In genomic region chr11:68956107-68956506, GRCm38 (mm10) we compare ENCODE assay signal across 8 mouse cellular contexts. TPM values are rescaled to one million over a fixed set of nuclear protein-coding genes. Genes with fewer than 3 reads are reported as not detected.
DNase-seq lines count a peak whose midpoint lies in the region; ATAC-seq and TF ChIP-seq lines count a peak whose summit lies in the region.

No protein-coding gene starts in this region.

- DNase-seq in ES-E14 (ENCODE audit: low read depth, low spot score) = no peak
- peak; percentile 98 for DNase-seq in heart, adult 11 months
- DNase-seq in limb, embryonic 14.5 days (ENCODE audit: low spot score) = no peak
- DNase-seq in embryo, embryonic 10 days (ENCODE audit: low spot score) = no peak
- no peak for DNase-seq in ovary, postnatal 36 days (ENCODE audit: low spot score)
- no peak for DNase-seq in retina, embryonic 14.5 days (ENCODE audit: low spot score)
- no peak for DNase-seq in urinary bladder, postnatal 10 days (ENCODE audit: low spot score)

- in situ Hi-C loops in ES-E14 (cut with MboI; ENCODE audit: low sequenced_read_pairs in 2 of 2, unreplicated experiment in 2 of 2) = no loop called here

- H3K36me3 ChIP-seq in ES-E14 (ENCODE audit: control insufficient read depth, insufficient read depth, low read length, poor library complexity, severe bottlenecking) = no peaks in the 10 kb centered on the region; the same call in 1 of the 2 replicates
- no peaks in the 10 kb centered on the region for H3K36me3 ChIP-seq in hindbrain, embryonic 16.5 days (ENCODE audit: control insufficient read depth, insufficient read depth, low read length)
- H3K36me3 ChIP-seq in limb, embryonic 14.5 days (ENCODE audit: control insufficient read depth, insufficient read depth, low read length) = no peaks in the 10 kb centered on the region

- no peak for ATAC-seq in hindbrain, embryonic 16.5 days
- no peak for ATAC-seq in limb, embryonic 14.5 days (ENCODE audit: low FRiP score, low read depth)

- peaks cover 3 to 17% of the 10 kb centered on the region in 2 experiments; a peak in 3 of 4 replicates for H3K4me1 ChIP-seq in ES-E14 (ENCODE audit: control insufficient read depth in 2 of 2, insufficient read depth in 2 of 2, low read length in 2 of 2, poor library complexity in 1 of 2)
- H3K4me1 ChIP-seq in hindbrain, embryonic 16.5 days (ENCODE audit: control insufficient read depth, insufficient read depth, low read depth, low read length) = peaks cover 11% of the 10 kb centered on the region
- H3K4me1 ChIP-seq in limb, embryonic 14.5 days (ENCODE audit: control insufficient read depth, insufficient read depth, low read length) = peaks cover 11% of the 10 kb centered on the region; the same call in 1 of the 2 replicates

- 0 out of 4 replicates have a peak overlapping the region, but pooled peaks have one; percentile 37 to 61 for H3K4me3 ChIP-seq in ES-E14 (ENCODE audit: insufficient read depth in 1 of 2, low read depth in 1 of 2, low read length in 2 of 2, poor library complexity in 1 of 2, severe bottlenecking in 1 of 2)
- H3K4me3 ChIP-seq in hindbrain, embryonic 16.5 days (ENCODE audit: low read length) = no peak overlapping the region
- no peak overlapping the region for H3K4me3 ChIP-seq in limb, embryonic 14.5 days (replicated peaks; ENCODE audit: low read length)

- H3K27ac ChIP-seq in ES-E14 (ENCODE audit: insufficient read depth, low read depth, low read length, poor library complexity, severe bottlenecking) = no peak overlapping the region
- H3K27ac ChIP-seq in hindbrain, embryonic 16.5 days (ENCODE audit: low read depth, low read length) = peak overlapping the region; percentile 16; the same call in 1 of the 2 replicates
- no peak overlapping the region for H3K27ac ChIP-seq in limb, embryonic 14.5 days (replicated peaks; ENCODE audit: low read depth, low read length)

- peaks cover 23% of the 10 kb centered on the region for H3K27me3 ChIP-seq in hindbrain, embryonic 16.5 days (replicated peaks; ENCODE audit: control insufficient read depth, insufficient read depth, low read length)
- peaks cover 19% of the 10 kb centered on the region for H3K27me3 ChIP-seq in limb, embryonic 14.5 days (ENCODE audit: control insufficient read depth, insufficient read depth, low read length)

- peak overlapping the region; percentile 41; the same call in 1 of the 2 replicates for H3K9ac ChIP-seq in ES-E14 (ENCODE audit: insufficient read depth, low read depth, low read length, poor library complexity, severe bottlenecking)
- no peak overlapping the region for H3K9ac ChIP-seq in hindbrain, embryonic 16.5 days (ENCODE audit: low read depth, low read length)
- no peak overlapping the region for H3K9ac ChIP-seq in limb, embryonic 14.5 days (ENCODE audit: low read depth, low read length, severe bottlenecking)

- H3K4me2 ChIP-seq in hindbrain, embryonic 16.5 days (ENCODE audit: low read length) = no peak overlapping the region
- H3K4me2 ChIP-seq in limb, embryonic 14.5 days (replicated peaks; ENCODE audit: low read depth, low read length, severe bottlenecking) = 0 out of 2 replicates have a peak overlapping the region, but pooled peaks have one; percentile 4

- H3K9me3 ChIP-seq in ES-E14 (ENCODE audit: control insufficient read depth, insufficient read depth, low read depth, low read length) = no peaks in the 10 kb centered on the region
- no peaks in the 10 kb centered on the region for H3K9me3 ChIP-seq in hindbrain, embryonic 16.5 days (ENCODE audit: control insufficient read depth, low read length)
- H3K9me3 ChIP-seq in limb, embryonic 14.5 days (ENCODE audit: control insufficient read depth, low read length) = no peaks in the 10 kb centered on the region

- WGBS in hindbrain, embryonic 16.5 days = 37% methylated on average over 3 of the region's 3 CpGs
- WGBS in limb, embryonic 14.5 days = 24% methylated on average over 3 of the region's 3 CpGs

- TF ChIP-seq POLR2A in limb, embryonic 14.5 days (IDR thresholded peaks at IDR 0.05; ENCODE audit: borderline replicate concordance, extremely low read depth, insufficient read depth, insufficient read length) = no peak

TF ChIP-seq in ES-E14, 5 proteins besides CTCF, POLR2A, EP300 and RAD21:
- TF ChIP-seq CHD2 (IDR thresholded peaks at IDR 0.05; ENCODE audit: low read depth, low read length) (no peak), MAFK (IDR thresholded peaks at IDR 0.05; ENCODE audit: insufficient read depth, low read depth, low read length) (no peak), HCFC1 (IDR thresholded peaks at IDR 0.05; ENCODE audit: borderline replicate concordance, insufficient read depth, low read length) (no peak), ZC3H11A (IDR thresholded peaks at IDR 0.05; ENCODE audit: borderline replicate concordance, low read depth, low read length) (no peak), ZNF384 (IDR thresholded peaks at IDR 0.05; ENCODE audit: low read depth, low read length) (no peak)
TF ChIP-seq in ES-E14: peak in this region for 0.

RNA-seq across cellular contexts. Expression of gene Arhgef15, which starts 1.2 kb away (rescaled TPM):
- total RNA-seq in ES-E14 (2012; rRNA removed) = 2.5 and 3.1 TPM in 2 replicates
- polyA plus RNA-seq in hindbrain, embryonic 16.5 days (2015; fragmentation: Nextera tagmentation; extraction: Ambion mirVana) = 27.2 and 33.9 TPM in 2 replicates
- polyA plus RNA-seq in limb, embryonic 14.5 days (2012; rRNA removed) = 12.3 and 23.7 TPM in 2 replicates
- 5.3 and 6.6 TPM in 2 replicates for polyA plus RNA-seq in limb, embryonic 14.5 days (2014; fragmentation: Nextera tagmentation; extraction: Ambion mirVana)

RNA-seq across cellular contexts. Expression of gene Slc25a35, which starts 11.8 kb away (rescaled TPM):
- 2.7 and 3.3 TPM in 2 replicates for total RNA-seq in ES-E14 (2012; rRNA removed)
- polyA plus RNA-seq in hindbrain, embryonic 16.5 days (2015; fragmentation: Nextera tagmentation; extraction: Ambion mirVana) = 2.3 and 3.4 TPM in 2 replicates
- polyA plus RNA-seq in limb, embryonic 14.5 days (2012; rRNA removed) = 4.7 and 6.9 TPM in 2 replicates
- 2.8 TPM in 2 replicates for polyA plus RNA-seq in limb, embryonic 14.5 days (2014; fragmentation: Nextera tagmentation; extraction: Ambion mirVana)

RNA-seq across cellular contexts. Expression of gene Rangrf, which starts 18.9 kb away (rescaled TPM):
- 90.7 and 107 TPM in 2 replicates for total RNA-seq in ES-E14 (2012; rRNA removed)
- polyA plus RNA-seq in hindbrain, embryonic 16.5 days (2015; fragmentation: Nextera tagmentation; extraction: Ambion mirVana) = 30.0 and 36.9 TPM in 2 replicates
- polyA plus RNA-seq in limb, embryonic 14.5 days (2012; rRNA removed) = 42.8 and 46.7 TPM in 2 replicates
- 43.4 and 46.3 TPM in 2 replicates for polyA plus RNA-seq in limb, embryonic 14.5 days (2014; fragmentation: Nextera tagmentation; extraction: Ambion mirVana)

RNA-seq across cellular contexts. Expression of gene Odf4, which starts 29.2 kb away (rescaled TPM):
- not detected in 2 replicates for total RNA-seq in ES-E14 (2012; rRNA removed)
- polyA plus RNA-seq in hindbrain, embryonic 16.5 days (2015; fragmentation: Nextera tagmentation; extraction: Ambion mirVana) = 0.34 and 0.67 TPM in 2 replicates
- polyA plus RNA-seq in limb, embryonic 14.5 days (2012; rRNA removed) = 0.09 TPM in 1 of 2 replicates, not detected in the other
- not detected in 2 replicates for polyA plus RNA-seq in limb, embryonic 14.5 days (2014; fragmentation: Nextera tagmentation; extraction: Ambion mirVana)

RNA-seq across cellular contexts. Expression of gene Pfas, which starts 52.2 kb away (rescaled TPM):
- 119 and 149 TPM in 2 replicates for total RNA-seq in ES-E14 (2012; rRNA removed)
- polyA plus RNA-seq in hindbrain, embryonic 16.5 days (2015; fragmentation: Nextera tagmentation; extraction: Ambion mirVana) = 12.9 and 16.4 TPM in 2 replicates
- 27.0 and 35.6 TPM in 2 replicates for polyA plus RNA-seq in limb, embryonic 14.5 days (2012; rRNA removed)
- polyA plus RNA-seq in limb, embryonic 14.5 days (2014; fragmentation: Nextera tagmentation; extraction: Ambion mirVana) = 22.0 and 25.6 TPM in 2 replicates

Comparison
In these comparisons a context has a peak if more than half of its experiments do, and no peak if none do; other contexts are left out.
1. H3K4me3 ChIP-seq: peak in ES-E14 (2 of 2); none in hindbrain, embryonic 16.5 days (single experiment) and limb, embryonic 14.5 days (single experiment).